Mouse (Mus musculus) E14TG2a.4 (cell line): ENCODE measurements around the gene Pde4dip.

ENCODE experiments used
- CTCF ChIP-seq: conservative IDR thresholded peaks from 2 replicates; pipeline ENCODE4 v1.5.1; 2014; ENCODE audit warnings: low read length
- POU5F1 ChIP-seq: IDR thresholded peaks from 2 replicates; pipeline ENCODE4 v1.6.1; 2014; ENCODE audit warnings: low read length, borderline replicate concordance

GRCm38 (mm10) chr3:97805559-97805958 lies 82.9 kb downstream of the Pde4dip start:
- TF ChIP-seq CTCF (no peak), POU5F1 (no peak)
